Mouse (Mus musculus): Measurements from ENCODE around the gene Apbb2. TPM values are rescaled to one million over a fixed set of nuclear protein-coding genes. Genes with fewer than 3 reads are reported as not detected.

Apbb2 gene
- total RNA-seq, 2 experiments from 2014 or later: 96.4 to 104 TPM

GRCm38 (mm10) chr5:66323131-66323530, 295.5 kb downstream of the Apbb2 start:
- intact Hi-C loops (cut with DNase I): loop anchor here (10.0 kb wide), 1 partner anchor 58 kb away; no protein-coding TSS in a partner anchor
- no peak for DNase-seq

DNA sequence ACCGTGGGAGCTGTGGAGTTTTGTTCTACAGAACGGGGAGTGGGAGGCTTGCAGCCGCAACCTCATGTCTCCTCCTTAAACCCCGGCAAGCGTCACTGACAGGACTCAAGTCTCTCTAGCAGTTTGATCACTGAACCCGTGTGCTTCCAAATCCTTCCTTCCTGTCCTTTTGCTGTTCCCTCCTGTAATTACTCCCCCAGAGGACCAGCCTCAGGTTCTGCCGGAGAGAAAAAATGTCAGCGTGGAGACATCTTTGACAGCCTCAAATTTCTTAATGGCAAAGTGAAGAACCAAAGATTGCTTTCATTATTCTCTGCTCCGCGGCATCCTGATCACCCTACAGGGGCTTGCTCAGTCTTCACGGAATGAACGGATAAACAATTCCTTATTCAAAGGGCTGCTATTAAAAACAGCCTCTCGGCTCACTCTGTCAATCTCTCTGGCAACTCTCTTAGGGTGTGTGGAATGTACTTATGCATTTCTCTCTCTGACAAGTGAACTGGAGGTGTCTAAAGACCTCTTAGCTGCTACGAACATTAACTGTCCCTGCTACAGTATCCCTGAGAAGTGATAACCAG, 298.7 kb downstream of the Apbb2 start:
- intact Hi-C loops (cut with DNase I): loop anchor here (10.0 kb wide), 1 partner anchor 55 kb away; no protein-coding TSS in a partner anchor
- no peak for DNase-seq

GRCm38 (mm10) chr5:66319341-66319740, 299.2 kb downstream of the Apbb2 start:
- intact Hi-C loops (cut with DNase I): no loop called here
- peak; percentile 64 for DNase-seq

DNA sequence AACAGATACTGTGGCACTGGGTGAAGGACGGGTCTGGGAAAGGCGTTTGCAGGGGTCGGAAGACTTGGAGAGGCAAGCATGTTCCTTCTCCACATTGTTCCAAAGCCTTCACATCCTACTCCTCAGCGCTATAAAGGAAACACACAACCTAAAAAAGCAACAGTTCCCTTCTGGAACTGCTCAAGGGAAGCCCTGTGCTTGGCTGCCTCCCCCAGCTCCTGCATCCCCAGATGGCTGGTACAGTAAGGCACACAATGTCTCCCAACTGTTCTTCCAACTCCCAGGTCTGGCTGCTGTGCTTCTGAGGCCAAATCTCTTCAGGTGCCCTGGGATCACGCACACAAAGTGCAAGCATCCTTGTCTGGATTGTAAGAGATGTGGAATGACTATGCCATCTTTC, 302.8 kb downstream of the Apbb2 start:
- no peak for DNase-seq
- intact Hi-C loops (cut with DNase I): no loop called here

- DNase-seq: no peak
- intact Hi-C loops (cut with DNase I): no loop called here
Observed at GRCm38 (mm10) chr5:66310806-66311205, 307.8 kb downstream of the Apbb2 start.

GRCm38 (mm10) chr5:66310328-66310727, 308.3 kb downstream of the Apbb2 start:
- no peak for DNase-seq
- intact Hi-C loops (cut with DNase I): no loop called here

DNA sequence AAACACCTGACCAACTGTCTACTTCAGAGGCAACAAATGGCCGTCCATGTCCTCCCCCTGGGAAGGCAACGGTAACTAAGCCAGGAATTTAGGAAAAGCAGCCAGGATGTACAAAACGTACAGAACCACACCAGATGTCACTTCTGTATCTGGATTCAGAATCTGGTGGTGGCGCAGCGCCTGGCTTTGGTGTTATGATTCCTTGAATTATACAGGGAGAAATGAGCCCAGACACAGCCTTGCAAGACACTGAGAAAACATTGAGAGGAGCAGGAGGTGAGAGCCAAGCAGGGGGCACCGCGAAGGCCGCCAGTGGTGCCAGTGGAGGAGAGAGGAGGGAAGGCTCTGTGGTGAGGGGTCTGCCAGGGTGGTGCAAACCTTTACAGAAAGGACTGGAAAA, 313.1 kb downstream of the Apbb2 start:
- intact Hi-C loops (cut with DNase I): no loop called here
- DNase-seq: peak; percentile 26

DNA sequence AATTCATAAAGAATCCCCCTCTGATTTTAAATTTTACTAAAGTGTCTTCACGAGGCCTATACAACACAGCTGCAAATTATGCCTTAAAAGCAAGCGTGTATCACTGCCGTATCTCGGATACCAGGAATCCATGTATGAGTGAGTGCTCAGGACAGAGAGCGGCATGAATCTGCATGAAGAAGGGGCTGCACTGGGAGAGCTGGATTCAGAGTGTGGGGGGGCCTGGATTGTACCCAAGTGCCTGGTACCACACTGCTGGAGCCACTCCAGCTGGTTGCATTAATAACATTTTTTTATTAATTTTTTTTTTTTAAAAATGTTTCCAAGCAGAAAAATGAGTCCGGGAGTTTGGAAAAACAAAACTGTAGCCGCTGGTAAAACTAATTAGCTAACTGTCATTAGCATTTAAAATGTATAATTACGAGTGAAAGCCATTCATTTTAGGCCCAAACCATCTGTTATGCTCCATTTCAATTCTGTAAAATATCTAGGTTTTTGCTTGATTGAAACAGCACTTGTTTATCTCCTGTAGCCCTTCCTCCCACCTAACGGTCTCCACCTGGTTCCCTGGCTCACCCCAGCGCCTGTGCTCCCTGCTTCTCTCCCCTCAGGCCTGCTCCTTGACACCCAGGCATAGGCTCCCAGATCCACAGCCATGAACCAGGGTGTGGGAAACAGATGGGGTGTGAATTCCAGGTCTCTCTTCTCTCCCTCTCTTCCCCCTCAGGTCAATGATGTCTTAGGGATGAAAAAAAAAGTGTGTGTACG, 314.1 kb downstream of the Apbb2 start:
- DNase-seq: no peak
- intact Hi-C loops (cut with DNase I): no loop called here

- intact Hi-C loops (cut with DNase I): no loop called here
- no peak for DNase-seq
Observed at GRCm38 (mm10) chr5:66302873-66303272, 315.7 kb downstream of the Apbb2 start.

- DNase-seq: no peak
- intact Hi-C loops (cut with DNase I): no loop called here
Observed at GRCm38 (mm10) chr5:66302085-66302815, 316.3 kb downstream of the Apbb2 start.

DNA sequence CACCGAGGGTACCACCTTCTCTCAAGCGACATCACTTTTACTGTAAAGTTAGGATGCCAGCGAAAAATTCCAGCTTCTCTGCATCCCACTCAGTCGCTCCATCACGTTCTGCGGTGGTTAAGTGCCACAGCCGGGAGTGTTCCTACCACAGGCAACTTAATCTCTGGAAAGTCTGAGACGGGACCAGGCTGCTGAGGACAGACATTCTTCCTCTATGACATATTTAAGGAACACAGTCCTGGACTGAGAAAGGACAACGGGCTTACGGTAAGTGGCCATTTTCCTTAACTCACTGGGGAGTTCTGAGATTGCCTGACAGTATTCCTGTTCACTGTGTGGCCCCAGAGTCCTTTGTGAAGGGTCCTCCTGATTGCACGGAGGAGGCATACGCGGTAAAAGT, 318.0 kb downstream of the Apbb2 start:
- intact Hi-C loops (cut with DNase I): no loop called here
- DNase-seq: no peak

GRCm38 (mm10) chr5:66298856-66299255, 319.7 kb downstream of the Apbb2 start:
- intact Hi-C loops (cut with DNase I): no loop called here
- no peak for DNase-seq

DNA sequence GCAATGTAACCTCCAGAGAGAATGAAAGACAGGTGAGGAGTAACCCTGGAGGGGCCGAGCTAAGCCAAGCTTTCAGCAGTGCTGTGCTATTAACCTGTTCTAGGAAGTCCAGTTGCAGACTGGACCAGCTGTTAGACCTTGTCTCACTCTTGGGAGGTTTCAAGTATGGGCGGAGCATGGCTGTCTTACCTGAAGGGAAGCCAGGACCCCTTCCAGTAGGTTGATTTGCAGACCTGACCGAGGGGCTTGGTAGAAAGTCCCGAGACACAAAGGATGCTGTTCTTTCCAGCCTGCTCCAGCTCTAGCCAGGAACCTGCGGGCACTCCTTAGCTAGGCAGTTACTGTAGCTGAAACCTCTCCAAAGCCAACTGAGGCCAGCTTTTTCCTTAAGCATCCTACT, 322.5 kb downstream of the Apbb2 start:
- intact Hi-C loops (cut with DNase I): no loop called here
- no peak for DNase-seq

DNA sequence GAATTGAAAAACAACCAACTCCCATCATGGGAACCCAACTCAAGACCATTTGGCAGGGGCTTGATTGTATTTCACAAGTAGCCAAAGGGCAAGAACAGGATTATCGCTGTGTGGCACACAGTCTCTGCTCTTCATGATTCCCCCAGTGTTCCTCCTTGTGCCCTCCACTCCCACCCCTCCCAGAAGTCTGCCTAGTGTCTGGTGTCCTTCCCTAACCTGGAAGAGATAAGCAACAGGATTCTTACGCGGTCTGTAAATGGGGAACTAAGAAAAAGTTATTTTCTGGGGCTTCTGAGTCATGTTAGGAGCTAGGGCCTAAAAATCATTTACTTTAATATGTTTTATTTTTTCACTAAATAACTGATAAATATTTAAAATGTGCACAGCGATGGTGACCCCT, 323.6 kb downstream of the Apbb2 start:
- intact Hi-C loops (cut with DNase I): no loop called here

DNA sequence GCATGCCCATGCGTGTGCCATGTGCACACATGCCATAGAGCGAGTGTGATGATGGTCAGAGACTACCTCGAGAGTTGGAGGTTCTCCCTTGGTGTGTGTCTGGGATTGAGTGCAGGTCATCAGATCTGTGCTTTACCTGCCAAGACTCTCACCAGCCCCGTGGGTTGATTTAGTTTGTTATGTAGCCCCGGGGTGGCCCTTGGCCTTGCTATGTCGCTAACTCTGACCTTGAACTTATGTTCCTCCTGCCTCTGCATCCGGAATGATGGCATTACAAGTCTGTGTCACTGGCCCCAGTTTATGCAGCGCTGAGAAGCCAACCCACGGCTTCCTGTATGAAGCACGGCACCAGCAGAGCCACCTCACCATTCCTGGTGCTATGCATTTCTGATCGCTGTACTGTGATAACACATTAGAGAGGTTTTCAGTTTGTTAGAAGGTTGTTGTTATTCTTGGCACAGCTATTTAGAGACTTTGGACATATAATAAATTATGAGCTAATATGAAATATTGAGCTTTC, 324.4 kb downstream of the Apbb2 start:
- intact Hi-C loops (cut with DNase I): no loop called here
- DNase-seq: no peak

More for the DNA sequence above, 323.6 kb downstream of the Apbb2 start:
- DNase-seq: no peak

DNA sequence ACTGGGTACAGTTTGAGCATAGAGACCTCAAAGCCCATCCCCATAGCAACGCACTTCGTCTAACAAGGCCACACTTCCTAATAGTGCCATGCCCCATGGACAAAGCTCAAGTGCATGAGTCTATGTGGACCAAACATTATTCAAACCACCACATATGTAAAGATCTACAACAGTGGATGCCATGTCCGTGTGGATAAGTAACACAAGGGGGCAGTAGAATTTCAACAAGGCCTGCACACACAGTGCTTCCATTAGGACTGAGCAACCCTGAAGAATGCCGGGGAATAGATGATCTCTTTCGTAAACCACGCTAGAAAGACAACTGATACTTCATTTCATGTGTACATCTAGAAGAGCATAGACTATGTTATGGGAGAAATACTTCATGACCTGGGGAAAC, 337.8 kb downstream of the Apbb2 start:
- DNase-seq: no peak
- intact Hi-C loops (cut with DNase I): no loop called here

GRCm38 (mm10) chr5:66279650-66280049, 338.9 kb downstream of the Apbb2 start:
- intact Hi-C loops (cut with DNase I): no loop called here
- no peak for DNase-seq

GRCm38 (mm10) chr5:66274417-66274816, 344.2 kb downstream of the Apbb2 start:
- DNase-seq: no peak
- intact Hi-C loops (cut with DNase I): no loop called here

- intact Hi-C loops (cut with DNase I): no loop called here
- DNase-seq: no peak
Observed at GRCm38 (mm10) chr5:66271141-66271540, 347.4 kb downstream of the Apbb2 start.

- DNase-seq: no peak
- intact Hi-C loops (cut with DNase I): loop anchor here (10.0 kb wide), 3 partner anchors 55 to 415 kb away; no protein-coding TSS in a partner anchor
Observed at GRCm38 (mm10) chr5:66269616-66270015, 349.0 kb downstream of the Apbb2 start.

DNA sequence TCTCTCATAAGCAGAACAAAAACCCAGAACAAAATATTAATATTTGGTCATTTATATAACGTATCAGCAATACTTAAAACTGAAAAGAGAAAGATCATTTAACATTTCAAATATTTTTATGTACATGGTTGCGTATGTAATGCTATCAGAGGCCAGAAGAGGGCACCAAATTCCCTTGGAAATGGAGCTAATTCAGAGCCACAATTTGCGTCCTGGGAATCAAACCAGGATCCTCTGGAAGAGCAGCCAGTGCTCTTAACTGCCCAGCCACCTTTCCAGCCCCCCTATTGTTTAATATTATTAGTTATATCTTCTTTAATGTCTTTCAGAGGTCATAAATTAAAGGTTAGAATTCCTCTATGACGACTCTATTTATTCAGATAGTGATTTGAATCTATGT, 355.2 kb downstream of the Apbb2 start:
- DNase-seq: peak; percentile 18
- intact Hi-C loops (cut with DNase I): loop anchor here (10.0 kb wide), 3 partner anchors 61 to 421 kb away; no protein-coding TSS in a partner anchor
